Mouse (Mus musculus) lung, postnatal 0 days (tissue): ENCODE results near the gene Phf1.

ENCODE experiments used
- CTCF ChIP-seq: IDR thresholded peaks from 2 replicates; pipeline ENCODE4 v1.5.1; 2016; ENCODE audit warnings: antibody characterized with exemption, mild to moderate bottlenecking
- EP300 ChIP-seq: IDR thresholded peaks from 2 replicates; pipeline ENCODE4 v1.6.1; 2016; ENCODE audit warnings: antibody characterized with exemption, mild to moderate bottlenecking, control low read depth

- no peak for TF ChIP-seq EP300
- TF ChIP-seq CTCF, result no peak
Measured at GRCm38 (mm10) chr17:26953726-26954125, 20.9 kb downstream of the Phf1 start.
